Mouse (Mus musculus) bone marrow, adult 2 months (tissue): ENCODE data around the gene Zfp11.
"Not testable (repeated sequence)": the region's sequence is repeated elsewhere in the genome, so short reads cannot be mapped to it uniquely, and the experiment has no call there.

ENCODE experiments used
- CTCF ChIP-seq: fragments of 200-500 bp; IDR thresholded peaks from 2 replicates; pipeline ENCODE4 v1.5.1; 2011; ENCODE audit warnings: low read length, control low read depth; ENCODE audit not compliant: control insufficient read depth, insufficient read depth
- POLR2A ChIP-seq: fragments of 200-500 bp; IDR thresholded peaks from 2 replicates; pipeline ENCODE4 v1.6.1; 2011; ENCODE audit warnings: low read depth, mild to moderate bottlenecking, control low read depth, low read length, borderline replicate concordance; ENCODE audit not compliant: control insufficient read depth

GRCm38 (mm10) chr5:129632270-129633250 is 37.3 kb downstream of the Zfp11 start:
- not testable (repeated sequence) for TF ChIP-seq POLR2A, CTCF
